In genomic region chr9:107335909-107336308, GRCm38 (mm10) we compare ENCODE assay signal across 9 mouse cellular contexts. TPM values are rescaled to one million over a fixed set of nuclear protein-coding genes. Genes with fewer than 3 reads are reported as not detected.
DNase-seq lines count a peak whose midpoint lies in the region; ATAC-seq and TF ChIP-seq lines count a peak whose summit lies in the region.
"Had no signal": no experiment of that assay in that cellular context is flagged by ENCODE, and none has a peak within 500 bp of the region (broad histone marks: within the 10 kb centered on the region; RNA-seq: fewer than 3 reads in every experiment).

No protein-coding gene starts in this region.

- in situ Hi-C loops in CH12.LX (cut with MboI; ENCODE audit: low pct_ligation_motif_present, low pct_unique_long_range_greater_than_20kb, low sequenced_read_pairs), result loop anchor here (5.0 kb wide), 1 partner anchor 39 kb away; the partner anchor contains the start of gene Cish

- TF ChIP-seq EP300 in CH12.LX (IDR thresholded peaks at IDR 0.05; ENCODE audit: low read length), result no peak

- peak; percentile 82 for DNase-seq in forebrain, embryonic 11.5 days (ENCODE audit: low spot score)
- DNase-seq in CH12.LX (ENCODE audit: extremely low read depth), result peak; percentile 80
- peak; percentile 66 for DNase-seq in brain, embryonic 14.5 days (ENCODE audit: low read depth)
- peak; percentile 79 for DNase-seq in kidney, postnatal 10 days
- DNase-seq in lung, adult 2 months, result peak; percentile 78
- DNase-seq in right cerebral cortex, postnatal 4 days, result peak; percentile 58

- no peaks in the 10 kb centered on the region for H3K27me3 ChIP-seq in forebrain, embryonic 11.5 days (ENCODE audit: control insufficient read depth, insufficient read depth, low read length)
- no peaks in the 10 kb centered on the region for H3K27me3 ChIP-seq in forebrain, embryonic 13.5 days
- peaks cover 2% of the 10 kb centered on the region for H3K27me3 ChIP-seq in CH12.LX (replicated peaks)

- WGBS in forebrain, embryonic 11.5 days, result 13% methylated on average over 5 of the region's 5 CpGs
- 16% methylated on average over 5 of the region's 5 CpGs for WGBS in forebrain, embryonic 13.5 days
- 6% methylated on average over 5 of the region's 5 CpGs for WGBS in lung, adult 2 months

- dilution Hi-C loops in CH12.LX (cut with MboI; ENCODE audit: extremely low pct_ligation_motif_present, extremely low pct_unique_long_range_greater_than_20kb, low sequenced_read_pairs), result no loop called here

- TF ChIP-seq CTCF in CH12.LX (conservative IDR thresholded peaks at IDR 0.05 in 1 of 2, IDR thresholded peaks at IDR 0.05 in 1 of 2; ENCODE audit: low read depth in 2 of 2, low read length in 2 of 2), result peak; percentile 92 to 99
- peak; percentile 88 for TF ChIP-seq CTCF in brain, embryonic 14.5 days (IDR thresholded peaks at IDR 0.05; ENCODE audit: borderline replicate concordance, extremely low read depth, insufficient read depth, insufficient read length)
- TF ChIP-seq CTCF in lung, adult 2 months (IDR thresholded peaks at IDR 0.05; ENCODE audit: insufficient read depth, low read length), result peak; percentile 93

- ATAC-seq in forebrain, embryonic 11.5 days (replicated peaks; ENCODE audit: low FRiP score), result no peak
- no peak for ATAC-seq in forebrain, embryonic 13.5 days
- peak; percentile 73 for ATAC-seq in erythroid progenitor cell, adult 5-6 weeks (replicated peaks; ENCODE audit: low FRiP score, poor library complexity, severe bottlenecking)

- no peak overlapping the region for H3K4me2 ChIP-seq in forebrain, embryonic 11.5 days (ENCODE audit: low read depth, low read length, severe bottlenecking)
- no peak overlapping the region for H3K4me2 ChIP-seq in forebrain, embryonic 13.5 days
- H3K4me2 ChIP-seq in CH12.LX (ENCODE audit: insufficient read depth, low read depth, poor library complexity, severe bottlenecking), result no peak overlapping the region
- H3K4me2 ChIP-seq: liver, embryonic 15.5 days had no signal

- TF ChIP-seq POLR2A in CH12.LX (IDR thresholded peaks at IDR 0.05; ENCODE audit: low read depth, low read length), result no peak
- TF ChIP-seq POLR2A in brain, embryonic 14.5 days (IDR thresholded peaks at IDR 0.05; ENCODE audit: borderline replicate concordance, extremely low read depth, insufficient read depth, insufficient read length, poor library complexity, severe bottlenecking), result no peak
- TF ChIP-seq POLR2A in lung, adult 2 months (IDR thresholded peaks at IDR 0.05; ENCODE audit: borderline replicate concordance, extremely low read depth, low read depth, low read length), result no peak

- no peaks in the 10 kb centered on the region for H3K9me3 ChIP-seq in forebrain, embryonic 11.5 days (ENCODE audit: control insufficient read depth, low read length)
- H3K9me3 ChIP-seq in forebrain, embryonic 13.5 days (replicated peaks), result no peaks in the 10 kb centered on the region
- no peaks in the 10 kb centered on the region for H3K9me3 ChIP-seq in CH12.LX (replicated peaks; ENCODE audit: low read length)
- H3K9me3 ChIP-seq: liver, embryonic 15.5 days had no signal

- H3K4me3 ChIP-seq in forebrain, embryonic 11.5 days (ENCODE audit: low read depth, low read length), result no peak overlapping the region
- no peak overlapping the region for H3K4me3 ChIP-seq in forebrain, embryonic 13.5 days
- H3K4me3 ChIP-seq in CH12.LX (replicated peaks in 1 of 3; ENCODE audit: low read depth in 2 of 3, low read length in 2 of 3, poor library complexity in 1 of 3), result no peak overlapping the region
- H3K4me3 ChIP-seq in lung, adult 2 months (replicated peaks; ENCODE audit: extremely low read depth, low read depth, low read length), result no peak overlapping the region
- H3K4me3 ChIP-seq: liver, embryonic 15.5 days had no signal

- H3K36me3 ChIP-seq in forebrain, embryonic 11.5 days (ENCODE audit: control insufficient read depth, insufficient read depth, low read length), result no peaks in the 10 kb centered on the region
- H3K36me3 ChIP-seq in forebrain, embryonic 13.5 days (ENCODE audit: poor library complexity, severe bottlenecking), result peaks cover 17% of the 10 kb centered on the region; the same call in 1 of the 2 replicates
- peaks cover 7 to 54% of the 10 kb centered on the region in 2 experiments for H3K36me3 ChIP-seq in CH12.LX (replicated peaks in 1 of 2; ENCODE audit: control insufficient read depth in 1 of 2, insufficient read depth in 1 of 2, low read length in 1 of 2)
- H3K36me3 ChIP-seq: liver, embryonic 15.5 days had no signal

- no peaks in the 10 kb centered on the region for H3K79me2 ChIP-seq in CH12.LX (replicated peaks; ENCODE audit: control insufficient read depth, extremely low read depth, insufficient read depth, poor library complexity, severe bottlenecking)

- TF ChIP-seq RAD21 in CH12.LX (IDR thresholded peaks at IDR 0.05; ENCODE audit: low read depth, low read length), result peak; percentile 98

- no peaks in the 10 kb centered on the region; the same call in 1 of the 2 replicates for H3K4me1 ChIP-seq in forebrain, embryonic 11.5 days (replicated peaks; ENCODE audit: control insufficient read depth, insufficient read depth, low read length)
- H3K4me1 ChIP-seq in forebrain, embryonic 13.5 days, result peaks cover 24% of the 10 kb centered on the region
- H3K4me1 ChIP-seq in CH12.LX (ENCODE audit: control insufficient read depth in 1 of 2, insufficient read depth in 2 of 2), result peaks cover 22 to 65% of the 10 kb centered on the region in 2 experiments
- peaks cover 7% of the 10 kb centered on the region for H3K4me1 ChIP-seq in lung, adult 2 months (ENCODE audit: control insufficient read depth, insufficient read depth, low read length)

- H3K27ac ChIP-seq in forebrain, embryonic 11.5 days (ENCODE audit: low read depth, low read length), result no peak overlapping the region
- no peak overlapping the region for H3K27ac ChIP-seq in forebrain, embryonic 13.5 days
- no peak overlapping the region; the same call in 1 of the 2 replicates for H3K27ac ChIP-seq in CH12.LX (ENCODE audit: insufficient read depth, low read depth)
- H3K27ac ChIP-seq: liver, embryonic 15.5 days had no signal

- no peak overlapping the region for H3K9ac ChIP-seq in forebrain, embryonic 11.5 days (ENCODE audit: low read length)
- H3K9ac ChIP-seq in forebrain, embryonic 13.5 days, result no peak overlapping the region
- H3K9ac ChIP-seq in CH12.LX (ENCODE audit: insufficient read depth, low read depth), result no peak overlapping the region; the same call in 1 of the 2 replicates
- H3K9ac ChIP-seq: liver, embryonic 15.5 days had no signal

TF ChIP-seq in CH12.LX, 34 proteins besides CTCF, POLR2A, EP300 and RAD21 (continues in another document):
- TF ChIP-seq ZC3H11A (IDR thresholded peaks at IDR 0.05; ENCODE audit: low read depth, low read length) (peak; percentile 95), IRF4 (IDR thresholded peaks at IDR 0.05; ENCODE audit: low read depth, low read length) (0 out of 2 replicates have a peak, but pooled peaks have one; percentile 23), HCFC1 (IDR thresholded peaks at IDR 0.05; ENCODE audit: low read depth, low read length) (no peak), NRF1 (IDR thresholded peaks at IDR 0.05; ENCODE audit: low read depth, low read length) (0 out of 2 replicates have a peak, but pooled peaks have one; percentile 24), USF1 (IDR thresholded peaks at IDR 0.05; ENCODE audit: low read depth, low read length) (no peak)

RNA-seq across cellular contexts. Expression of gene Hemk1, which starts 2.2 kb away (rescaled TPM):
- 11.2 and 13.8 TPM in 2 replicates for polyA plus RNA-seq in forebrain, embryonic 11.5 days (2014; fragmentation: Nextera tagmentation; extraction: Ambion mirVana)
- polyA plus RNA-seq in forebrain, embryonic 13.5 days (2015; fragmentation: Nextera tagmentation; extraction: Ambion mirVana), result 13.3 and 13.9 TPM in 2 replicates
- 12.2 and 20.5 TPM in 2 replicates for total RNA-seq in CH12.LX (2012; rRNA removed)
- 10.8 and 12.1 TPM in 2 replicates for total RNA-seq in CH12.LX (2014; rRNA removed)
- 11.9 TPM in 2 replicates for polyA plus RNA-seq in CH12.LX (2012; ENCODE audit: insufficient read length, low read depth)
- 29.5 and 35.9 TPM in 2 replicates for polyA plus RNA-seq in brain, embryonic 14.5 days (2012; rRNA removed)
- not detected in 2 replicates for total RNA-seq in erythroid progenitor cell, adult 5-6 weeks (2015; ENCODE audit: low replicate concordance)
- total RNA-seq in erythroid progenitor cell, adult 5-6 weeks (2017; ENCODE audit: low replicate concordance), result 0.15 and 3.9 TPM in 2 replicates
- polyA plus RNA-seq in lung, adult 2 months (2012; rRNA removed), result 16.9 and 21.0 TPM in 2 replicates

RNA-seq across cellular contexts. Expression of gene 6430571L13Rik, which starts 4.5 kb away (rescaled TPM):
- 1.3 and 1.6 TPM in 2 replicates for polyA plus RNA-seq in forebrain, embryonic 11.5 days (2014; fragmentation: Nextera tagmentation; extraction: Ambion mirVana)
- 3.1 and 3.2 TPM in 2 replicates for polyA plus RNA-seq in forebrain, embryonic 13.5 days (2015; fragmentation: Nextera tagmentation; extraction: Ambion mirVana)
- total RNA-seq in CH12.LX (2012; rRNA removed), result 0.34 and 0.72 TPM in 2 replicates
- 0.11 TPM in 1 of 2 replicates, not detected in the other for total RNA-seq in CH12.LX (2014; rRNA removed)
- polyA plus RNA-seq in CH12.LX (2012; ENCODE audit: insufficient read length, low read depth), result 0.09 and 0.10 TPM in 2 replicates
- 6.2 and 8.6 TPM in 2 replicates for polyA plus RNA-seq in brain, embryonic 14.5 days (2012; rRNA removed)
- total RNA-seq in erythroid progenitor cell, adult 5-6 weeks (2015; ENCODE audit: low replicate concordance), result not detected in 2 replicates
- not detected in 2 replicates for total RNA-seq in erythroid progenitor cell, adult 5-6 weeks (2017; ENCODE audit: low replicate concordance)
- polyA plus RNA-seq in lung, adult 2 months (2012; rRNA removed), result 0.34 and 1.1 TPM in 2 replicates

RNA-seq across cellular contexts. Expression of gene Cish, which starts 40.1 kb away (rescaled TPM):
- polyA plus RNA-seq in forebrain, embryonic 11.5 days (2014; fragmentation: Nextera tagmentation; extraction: Ambion mirVana), result 6.5 and 7.4 TPM in 2 replicates
- polyA plus RNA-seq in forebrain, embryonic 13.5 days (2015; fragmentation: Nextera tagmentation; extraction: Ambion mirVana), result 6.2 and 7.3 TPM in 2 replicates
- total RNA-seq in CH12.LX (2012; rRNA removed) (1.7 and 3.5 TPM in 2 replicates), CH12.LX (2014; rRNA removed) (0.42 and 0.43 TPM in 2 replicates)
- 2.2 and 4.6 TPM in 2 replicates for polyA plus RNA-seq in CH12.LX (2012; ENCODE audit: insufficient read length, low read depth)
- 8.7 and 9.2 TPM in 2 replicates for polyA plus RNA-seq in brain, embryonic 14.5 days (2012; rRNA removed)
- total RNA-seq in erythroid progenitor cell, adult 5-6 weeks (2015; ENCODE audit: low replicate concordance), result 5.9 and 23.4 TPM in 2 replicates
- total RNA-seq in erythroid progenitor cell, adult 5-6 weeks (2017; ENCODE audit: low replicate concordance), result 3.6 and 5.1 TPM in 2 replicates
- 61.1 and 72.2 TPM in 2 replicates for polyA plus RNA-seq in lung, adult 2 months (2012; rRNA removed)

RNA-seq across cellular contexts. Expression of gene Mapkapk3, which starts 46.2 kb away (rescaled TPM):
- 3.2 and 4.9 TPM in 2 replicates for polyA plus RNA-seq in forebrain, embryonic 11.5 days (2014; fragmentation: Nextera tagmentation; extraction: Ambion mirVana)
- polyA plus RNA-seq in forebrain, embryonic 13.5 days (2015; fragmentation: Nextera tagmentation; extraction: Ambion mirVana), result 2.0 and 2.4 TPM in 2 replicates
- total RNA-seq in CH12.LX (2012; rRNA removed), result 33.3 and 39.8 TPM in 2 replicates
- 29.1 and 29.9 TPM in 2 replicates for total RNA-seq in CH12.LX (2014; rRNA removed)
- 30.1 and 33.1 TPM in 2 replicates for polyA plus RNA-seq in CH12.LX (2012; ENCODE audit: insufficient read length, low read depth)
- 2.6 and 3.3 TPM in 2 replicates for polyA plus RNA-seq in brain, embryonic 14.5 days (2012; rRNA removed)
- total RNA-seq in erythroid progenitor cell, adult 5-6 weeks (2015; ENCODE audit: low replicate concordance), result 7.6 and 17.2 TPM in 2 replicates
- total RNA-seq in erythroid progenitor cell, adult 5-6 weeks (2017; ENCODE audit: low replicate concordance), result 10.0 and 15.7 TPM in 2 replicates
- 29.3 and 41.1 TPM in 2 replicates for polyA plus RNA-seq in lung, adult 2 months (2012; rRNA removed)
